Mouse (Mus musculus) heart, postnatal 14 days (tissue): Measurements from ENCODE around the gene Slc10a7. TPM values are rescaled to one million over a fixed set of nuclear protein-coding genes. Genes with fewer than 3 reads are reported as not detected.

Experiments used
- DNase-seq, 2 experiments: peaks; one replicate each; pipeline ENCODE4 v3.0.0; 2021 to 2022
- intact Hi-C: fragments of 180-260 bp; cut with DNase I; formaldehyde crosslinking; loops from one replicate; pipeline ENCODE4 v1.15.1; 2025
- total RNA-seq, 2 experiments: library from RNA; stranded (reverse); gene quantifications; 2 replicates each; pipeline ENCODE4 v1.2.3; 2021

Gene Slc10a7
- total RNA-seq, 2 experiments from 2014 or later, result 7.6 to 9.0 TPM

DNA sequence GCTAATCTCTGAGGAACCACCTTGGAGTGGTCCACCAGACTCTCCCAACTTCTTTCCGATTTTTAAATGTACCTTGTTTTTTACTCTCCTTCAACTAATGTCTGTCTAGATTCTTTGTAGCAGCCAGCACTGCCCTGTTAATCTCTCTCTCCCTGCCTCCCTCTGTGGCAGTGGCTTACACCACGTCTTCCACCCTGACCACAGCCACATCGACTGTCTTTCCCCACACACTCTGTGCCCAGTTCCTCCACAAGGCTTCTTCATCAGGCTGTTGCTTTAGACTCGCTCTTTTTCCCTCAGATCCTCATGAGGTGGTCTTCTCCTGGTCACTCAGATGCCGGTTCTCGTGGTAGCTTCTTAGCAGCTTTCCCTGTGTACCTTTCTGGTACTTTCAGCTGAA, 101.9 kb downstream of the Slc10a7 start:
- intact Hi-C loops, result no loop called here
- DNase-seq, result no peak

DNA sequence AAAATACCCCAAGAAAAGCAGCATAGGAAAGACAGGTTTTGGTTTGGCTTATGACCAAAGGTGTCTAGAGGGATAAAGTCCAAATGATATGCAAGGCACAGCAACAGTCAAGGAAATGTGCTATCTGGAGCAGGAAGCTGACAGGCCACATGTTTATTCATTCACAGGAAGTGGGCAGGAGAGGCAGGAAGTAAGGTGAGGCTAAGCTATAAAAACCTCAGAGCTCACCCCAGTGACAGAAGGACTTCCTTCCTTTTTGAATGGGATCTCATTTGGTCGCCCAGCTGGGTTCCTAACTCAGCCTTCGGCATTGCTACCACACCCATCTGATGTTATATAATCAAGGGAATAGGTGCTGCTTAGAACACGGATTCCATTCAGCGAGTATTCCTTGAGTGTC, 113.2 kb downstream of the Slc10a7 start:
- intact Hi-C loops, result no loop called here
- no peak for DNase-seq

GRCm38 (mm10) chr8:78623972-78624371, 114.8 kb downstream of the Slc10a7 start:
- intact Hi-C loops, result no loop called here
- DNase-seq, result no peak

DNA sequence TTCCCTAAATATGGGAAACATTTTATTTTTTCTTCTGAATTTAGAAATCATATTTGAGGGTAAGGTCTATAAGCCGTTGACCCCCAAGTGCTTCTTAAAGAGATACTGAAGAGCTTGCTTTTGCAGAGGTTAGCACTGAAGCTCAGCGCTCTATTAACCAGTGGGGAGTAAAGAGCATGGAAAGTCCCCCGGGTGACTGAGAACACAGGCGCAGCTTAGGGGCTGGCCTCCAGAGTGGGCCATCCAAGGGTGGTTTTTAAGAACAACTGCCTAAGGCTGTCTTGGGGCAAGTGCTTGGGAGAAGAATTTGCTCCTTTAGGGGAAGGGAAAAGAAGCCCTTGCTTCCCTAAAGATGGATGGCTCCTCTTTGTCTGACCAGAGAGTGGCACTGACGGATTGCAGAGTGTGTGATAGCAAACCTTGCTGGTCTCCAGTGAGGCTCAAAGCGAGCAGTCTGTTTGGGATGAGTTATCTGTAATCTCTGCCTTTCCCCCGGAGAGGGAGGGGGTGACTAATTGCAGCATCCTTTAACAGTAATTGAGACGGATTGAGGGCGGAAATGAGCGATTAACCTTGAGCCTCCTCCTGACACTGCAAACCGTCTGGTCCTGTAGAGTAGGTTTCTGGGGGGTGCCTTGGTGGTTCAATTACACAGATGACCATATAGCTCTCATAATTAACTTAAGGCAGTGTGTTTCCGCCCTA, 115.7 kb downstream of the Slc10a7 start:
- no peak for DNase-seq
- intact Hi-C loops, result no loop called here

GRCm38 (mm10) chr8:78626632-78627031, 117.5 kb downstream of the Slc10a7 start:
- no peak for DNase-seq
- intact Hi-C loops, result no loop called here

- no peak for DNase-seq
- intact Hi-C loops, result no loop called here
These were observed 118.6 kb downstream of the Slc10a7 start for GRCm38 (mm10) chr8:78627793-78628192.

DNA sequence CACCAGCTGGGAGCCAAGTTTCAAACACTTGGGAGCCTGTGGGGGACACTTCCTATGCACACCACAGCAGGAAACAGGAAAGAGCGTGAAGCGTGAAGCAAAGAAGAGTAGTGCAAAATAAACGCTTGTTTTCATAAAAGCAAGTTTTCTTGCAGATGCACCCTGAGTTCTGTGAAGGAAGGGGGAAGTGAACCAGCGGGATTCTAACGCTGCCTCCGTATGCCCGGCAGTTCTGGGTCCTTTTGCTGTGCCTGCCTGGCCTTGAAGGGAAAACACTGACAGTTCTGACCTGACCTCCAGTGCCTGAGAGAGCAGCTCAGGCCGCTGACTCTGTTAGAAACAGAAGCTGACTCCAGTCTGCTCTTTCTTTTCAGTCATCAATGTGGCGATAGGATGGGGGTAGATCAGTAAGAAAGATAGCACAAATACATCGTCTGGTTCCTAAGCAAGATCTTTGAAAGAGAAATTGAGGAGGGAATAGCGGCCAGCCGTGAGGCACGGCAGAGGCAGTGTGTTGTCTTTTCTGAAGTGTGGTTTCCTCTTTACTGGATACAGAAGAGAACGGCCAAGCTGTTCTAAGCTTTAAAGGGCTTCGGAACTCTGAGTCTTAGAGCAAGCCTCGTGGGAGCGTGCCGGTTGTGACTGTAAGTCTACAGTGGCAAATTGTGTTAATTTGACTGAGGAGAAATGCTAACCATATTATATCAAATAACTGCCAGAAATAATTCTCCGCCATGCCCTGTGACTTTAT, 121.4 kb downstream of the Slc10a7 start:
- intact Hi-C loops, result no loop called here
- no peak for DNase-seq

DNA sequence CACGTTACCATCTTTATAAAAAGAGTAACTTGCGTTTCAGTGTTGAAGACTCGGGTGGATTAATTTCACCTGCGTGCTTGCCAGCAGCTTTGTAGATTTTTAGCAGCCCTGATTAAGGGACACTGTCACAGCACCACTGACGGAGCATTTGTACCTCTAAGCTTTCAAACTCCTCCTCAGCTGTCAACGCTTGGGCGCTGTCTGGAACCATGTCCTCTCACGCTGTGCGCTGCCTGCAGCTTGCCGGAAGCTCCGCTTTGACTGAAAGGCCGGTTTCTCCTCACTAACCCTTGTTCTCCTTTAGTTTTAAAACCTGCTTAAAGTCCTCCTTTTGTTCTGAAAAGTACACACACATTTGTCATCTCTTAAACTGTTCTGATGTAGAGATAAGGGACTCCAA, 123.9 kb downstream of the Slc10a7 start:
- intact Hi-C loops, result no loop called here
- DNase-seq, result no peak

DNA sequence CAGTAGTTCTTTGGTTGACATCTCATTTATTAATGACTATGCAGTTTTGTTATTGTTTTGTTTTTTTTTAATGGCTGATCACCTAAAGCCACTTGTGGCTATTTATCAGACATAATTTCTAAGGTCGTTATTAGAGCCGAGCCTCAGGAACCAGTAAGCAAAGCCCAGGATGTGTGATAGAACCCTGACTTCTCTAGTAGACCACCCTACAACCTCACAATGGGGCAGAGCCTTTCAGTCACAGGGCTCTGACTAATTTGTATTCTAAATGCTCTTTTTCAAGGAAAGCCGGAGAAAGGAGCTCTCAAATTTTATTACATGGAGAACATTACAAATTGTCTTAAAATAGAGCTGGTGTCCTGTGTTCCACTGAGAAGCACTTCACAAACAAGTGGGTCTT, 124.9 kb downstream of the Slc10a7 start:
- DNase-seq, result no peak
- intact Hi-C loops, result no loop called here

- intact Hi-C loops, result no loop called here
- DNase-seq, result no peak
These were observed 125.5 kb downstream of the Slc10a7 start for GRCm38 (mm10) chr8:78634523-78635240.

DNA sequence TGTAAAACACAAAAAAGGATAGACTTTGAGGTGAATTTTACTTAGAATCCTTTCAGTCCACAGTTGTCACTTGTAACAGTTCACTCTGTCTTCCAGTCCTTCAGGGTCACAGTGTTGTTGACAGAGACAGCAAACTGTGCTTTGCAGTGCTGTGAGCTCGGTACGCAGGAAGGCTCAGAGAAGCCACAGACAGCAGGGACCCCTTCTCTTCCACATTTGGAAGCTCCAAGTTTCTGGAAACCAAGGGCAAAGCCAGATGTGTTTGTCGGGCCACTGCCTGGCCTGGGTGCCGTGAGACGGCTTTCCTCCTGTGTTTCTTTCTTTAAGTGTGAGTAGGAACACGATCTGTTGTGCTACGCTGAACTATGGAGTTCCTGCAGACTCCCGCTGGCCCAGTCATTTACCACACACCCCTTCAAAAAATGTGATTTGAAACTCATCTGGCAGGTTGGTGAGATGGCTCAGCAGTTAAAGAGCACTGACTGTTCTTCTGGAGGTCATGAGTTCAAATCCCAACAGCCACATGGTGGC, 126.2 kb downstream of the Slc10a7 start:
- no peak for DNase-seq
- intact Hi-C loops, result no loop called here

- no peak for DNase-seq
- intact Hi-C loops, result no loop called here
These were observed 132.8 kb downstream of the Slc10a7 start for GRCm38 (mm10) chr8:78641919-78642318.

- no peak for DNase-seq
- intact Hi-C loops, result no loop called here
These were observed 133.2 kb downstream of the Slc10a7 start for GRCm38 (mm10) chr8:78642376-78642775.

GRCm38 (mm10) chr8:78647000-78647656, 138.0 kb downstream of the Slc10a7 start:
- intact Hi-C loops, result loop anchor here (5.0 kb wide), 1 partner anchor 140 kb away; the partner anchor contains the start of genes Rbmxl1 and Slc10a7
- DNase-seq, result peak in 1 of 2 experiments; percentile 31

DNA sequence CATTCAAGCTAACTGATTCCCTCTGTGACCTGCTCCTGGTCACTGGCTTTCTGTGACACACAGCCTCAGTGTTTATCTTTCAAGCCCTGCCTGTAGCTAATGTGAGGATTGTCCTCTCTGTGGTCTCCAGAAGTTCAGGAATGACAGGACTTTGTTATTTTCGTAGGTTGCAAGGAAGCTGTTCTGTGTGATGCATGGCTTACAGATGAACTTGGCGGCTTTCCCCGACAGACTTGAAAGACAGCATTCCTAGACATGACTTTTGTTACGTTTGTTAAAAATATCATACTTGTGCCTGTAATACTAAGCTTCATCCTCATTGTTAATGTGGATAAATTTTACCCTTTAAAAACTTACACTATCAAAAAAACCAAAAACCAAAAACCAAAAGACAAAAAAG, 138.7 kb downstream of the Slc10a7 start:
- no peak for DNase-seq
- intact Hi-C loops, result loop anchor here (2.0 to 5.0 kb wide), 2 partner anchors 141 to 407 kb away; partner anchors contain the start of genes Rbmxl1 and Slc10a7

- intact Hi-C loops, result loop anchor here (2.0 to 5.0 kb wide), 2 partner anchors 142 to 408 kb away; partner anchors contain the start of genes Rbmxl1 and Slc10a7
These were observed 139.8 kb downstream of the Slc10a7 start for GRCm38 (mm10) chr8:78648918-78649317.

GRCm38 (mm10) chr8:78651670-78652069, 142.5 kb downstream of the Slc10a7 start:
- intact Hi-C loops, result loop anchor here (5.0 kb wide), 2 partner anchors 91 to 589 kb away; no protein-coding TSS in a partner anchor
- DNase-seq, result no peak

More at GRCm38 (mm10) chr8:78648918-78649317, 139.8 kb downstream of the Slc10a7 start:
- peak; percentile 79 to 82 for DNase-seq

- intact Hi-C loops, result no loop called here
These were observed 146.4 kb downstream of the Slc10a7 start for GRCm38 (mm10) chr8:78655351-78656045.

GRCm38 (mm10) chr8:78656700-78657370, 147.7 kb downstream of the Slc10a7 start:
- intact Hi-C loops, result no loop called here
- no peak for DNase-seq

More at GRCm38 (mm10) chr8:78655351-78656045, 146.4 kb downstream of the Slc10a7 start:
- no peak for DNase-seq
